In genomic region chr5:102766311-102767057, GRCm38 (mm10) we compare ENCODE assay signal across 9 mouse cellular contexts.
DNase-seq lines count a peak whose midpoint lies in the region; ATAC-seq and TF ChIP-seq lines count a peak whose summit lies in the region.
"Had no signal": no experiment of that assay in that cellular context is flagged by ENCODE, and none has a peak within 500 bp of the region (broad histone marks: within the 10 kb centered on the region; RNA-seq: fewer than 3 reads in every experiment).

No protein-coding gene starts in this region.

- H3K4me1 ChIP-seq in heart, adult 2 months (ENCODE audit: control insufficient read depth, insufficient read depth, low read length) = peaks cover 3% of the 10 kb centered on the region
- peaks cover 21% of the 10 kb centered on the region for H3K4me1 ChIP-seq in heart, embryonic 12.5 days (replicated peaks)
- H3K4me1 ChIP-seq in embryonic fibroblast, embryonic 13.5 days (ENCODE audit: control insufficient read depth, insufficient read depth, low read length) = peaks cover 7% of the 10 kb centered on the region; the same call in 1 of the 2 replicates
- H3K4me1 ChIP-seq in liver, embryonic 14.5 days (replicated peaks; ENCODE audit: control insufficient read depth in 2 of 2, insufficient read depth in 2 of 2, low read length in 1 of 2) = no peaks in the 10 kb centered on the region
- H3K4me1 ChIP-seq in forebrain, embryonic 13.5 days = peaks cover 6% of the 10 kb centered on the region; the same call in 1 of the 2 replicates
- H3K4me1 ChIP-seq: liver, embryonic 15.5 days had no signal

- H3K9me3 ChIP-seq in heart, embryonic 12.5 days (replicated peaks) = no peaks in the 10 kb centered on the region
- H3K9me3 ChIP-seq in liver, embryonic 14.5 days (ENCODE audit: control insufficient read depth, low read length) = no peaks in the 10 kb centered on the region
- no peaks in the 10 kb centered on the region for H3K9me3 ChIP-seq in forebrain, embryonic 13.5 days (replicated peaks)
- H3K9me3 ChIP-seq: liver, embryonic 15.5 days had no signal

- H3K36me3 ChIP-seq in heart, adult 2 months (ENCODE audit: control insufficient read depth, insufficient read depth, low read length) = no peaks in the 10 kb centered on the region
- no peaks in the 10 kb centered on the region for H3K36me3 ChIP-seq in heart, embryonic 12.5 days
- no peaks in the 10 kb centered on the region for H3K36me3 ChIP-seq in liver, embryonic 14.5 days (replicated peaks; ENCODE audit: control insufficient read depth, insufficient read depth, low read depth)
- no peaks in the 10 kb centered on the region for H3K36me3 ChIP-seq in forebrain, embryonic 13.5 days (ENCODE audit: poor library complexity, severe bottlenecking)
- H3K36me3 ChIP-seq: liver, embryonic 15.5 days had no signal

- H3K79me2 ChIP-seq in heart, adult 2 months (replicated peaks; ENCODE audit: control insufficient read depth, insufficient read depth, low read length) = no peaks in the 10 kb centered on the region

- TF ChIP-seq POLR2A in heart, adult 2 months (IDR thresholded peaks at IDR 0.05; ENCODE audit: insufficient read depth, low read depth, low read length) = no peak
- TF ChIP-seq POLR2A in embryonic fibroblast, embryonic 13.5 days (IDR thresholded peaks at IDR 0.05; ENCODE audit: low read depth, low read length) = no peak

- no peak overlapping the region for H3K4me2 ChIP-seq in heart, embryonic 12.5 days
- no peak overlapping the region for H3K4me2 ChIP-seq in liver, embryonic 14.5 days (ENCODE audit: low read depth)
- H3K4me2 ChIP-seq in forebrain, embryonic 13.5 days = no peak overlapping the region
- H3K4me2 ChIP-seq: liver, embryonic 15.5 days had no signal

- no peak for TF ChIP-seq EP300 in heart, adult 2 months (IDR thresholded peaks at IDR 0.05; ENCODE audit: insufficient read depth, low read depth, low read length)
- no peak for TF ChIP-seq EP300 in liver, embryonic 14.5 days (IDR thresholded peaks at IDR 0.05; ENCODE audit: low read depth)

- peak in 1 of 2 experiments; percentile 43 for DNase-seq in heart, adult 2 months
- DNase-seq in 3T3-L1 (ENCODE audit: low read depth, low spot score) = peak; percentile 56
- peak; percentile 2 for DNase-seq in MEL-GATA-1-ER (ENCODE audit: extremely low read depth, low read depth)
- peak in 1 of 3 experiments; percentile 3 for DNase-seq in liver, embryonic 14.5 days (ENCODE audit: low read depth in 3 of 3, low spot score in 3 of 3)
- DNase-seq in thymus, postnatal 0 days (ENCODE audit: low spot score) = peak; percentile 61

- ATAC-seq in heart, embryonic 12.5 days (ENCODE audit: insufficient number of reproducible peaks, low FRiP score) = no peak
- ATAC-seq in liver, embryonic 14.5 days (ENCODE audit: insufficient read depth) = no peak
- ATAC-seq in forebrain, embryonic 13.5 days = no peak

- H3K4me3 ChIP-seq in heart, adult 2 months = no peak overlapping the region
- H3K4me3 ChIP-seq in heart, embryonic 12.5 days = no peak overlapping the region
- H3K4me3 ChIP-seq in embryonic fibroblast, embryonic 13.5 days (ENCODE audit: insufficient read depth, low read length) = no peak overlapping the region
- H3K4me3 ChIP-seq in liver, embryonic 14.5 days (ENCODE audit: insufficient read depth in 1 of 2, low read depth in 2 of 2, low read length in 2 of 2) = no peak overlapping the region
- no peak overlapping the region for H3K4me3 ChIP-seq in forebrain, embryonic 13.5 days
- H3K4me3 ChIP-seq: liver, embryonic 15.5 days had no signal

- peak; percentile 80 for TF ChIP-seq CTCF in heart, adult 2 months (IDR thresholded peaks at IDR 0.05)
- TF ChIP-seq CTCF in embryonic fibroblast, embryonic 13.5 days (IDR thresholded peaks at IDR 0.05; ENCODE audit: borderline replicate concordance, insufficient read depth, low read length) = peak; percentile 35; the same call in 1 of the 2 replicates
- TF ChIP-seq CTCF in liver, embryonic 14.5 days (IDR thresholded peaks at IDR 0.05; ENCODE audit: low read depth) = peak; percentile 69

- H3K9ac ChIP-seq in heart, adult 2 months (ENCODE audit: low read depth, low read length) = no peak overlapping the region
- H3K9ac ChIP-seq in heart, embryonic 12.5 days = no peak overlapping the region
- no peak overlapping the region for H3K9ac ChIP-seq in liver, embryonic 14.5 days (replicated peaks)
- H3K9ac ChIP-seq in forebrain, embryonic 13.5 days = no peak overlapping the region
- H3K9ac ChIP-seq: liver, embryonic 15.5 days had no signal

- no peak overlapping the region for H3K27ac ChIP-seq in heart, adult 2 months
- H3K27ac ChIP-seq in heart, embryonic 12.5 days (ENCODE audit: poor library complexity, severe bottlenecking) = no peak overlapping the region
- no peak overlapping the region for H3K27ac ChIP-seq in embryonic fibroblast, embryonic 13.5 days (ENCODE audit: insufficient read depth, low read length)
- no peak overlapping the region for H3K27ac ChIP-seq in liver, embryonic 14.5 days
- no peak overlapping the region for H3K27ac ChIP-seq in forebrain, embryonic 13.5 days
- H3K27ac ChIP-seq: liver, embryonic 15.5 days had no signal

- intact Hi-C loops in heart, adult 2 months (cut with DNase I) = loop anchor here (5.0 kb wide), 2 partner anchors 64 to 106 kb away; no protein-coding TSS in a partner anchor

- 81% methylated on average over 6 of the region's 6 CpGs for WGBS in heart, adult 2 months
- WGBS in heart, embryonic 12.5 days = 80% methylated on average over 6 of the region's 6 CpGs
- WGBS in liver, embryonic 14.5 days (ENCODE audit: insufficient replicate concordance) = 51% methylated on average over 6 of the region's 6 CpGs
- WGBS in forebrain, embryonic 13.5 days = 76% methylated on average over 6 of the region's 6 CpGs

- H3K27me3 ChIP-seq in heart, adult 2 months (ENCODE audit: control insufficient read depth, insufficient read depth, low read length) = no peaks in the 10 kb centered on the region
- no peaks in the 10 kb centered on the region for H3K27me3 ChIP-seq in heart, embryonic 12.5 days (replicated peaks)
- H3K27me3 ChIP-seq in liver, embryonic 14.5 days (ENCODE audit: control insufficient read depth, insufficient read depth, low read length) = no peaks in the 10 kb centered on the region
- H3K27me3 ChIP-seq in forebrain, embryonic 13.5 days = no peaks in the 10 kb centered on the region
- H3K27me3 ChIP-seq: liver, embryonic 15.5 days had no signal
